Mouse (Mus musculus) neural tube, embryonic 10.5 days (tissue): ENCODE results near the gene Capza2.

ENCODE experiments used
- DNase-seq: peaks from one replicate; pipeline ENCODE4 v3.0.0-alpha.2; 2017; ENCODE audit warnings: low spot score; ENCODE audit errors: extremely low spot score

The Capza2 gene

GRCm38 (mm10) chr6:17640031-17640430 lies 4.0 kb downstream of the Capza2 start:
- DNase-seq = no peak

GRCm38 (mm10) chr6:17642739-17643138 lies 6.7 kb downstream of the Capza2 start:
- DNase-seq = no peak

DNA sequence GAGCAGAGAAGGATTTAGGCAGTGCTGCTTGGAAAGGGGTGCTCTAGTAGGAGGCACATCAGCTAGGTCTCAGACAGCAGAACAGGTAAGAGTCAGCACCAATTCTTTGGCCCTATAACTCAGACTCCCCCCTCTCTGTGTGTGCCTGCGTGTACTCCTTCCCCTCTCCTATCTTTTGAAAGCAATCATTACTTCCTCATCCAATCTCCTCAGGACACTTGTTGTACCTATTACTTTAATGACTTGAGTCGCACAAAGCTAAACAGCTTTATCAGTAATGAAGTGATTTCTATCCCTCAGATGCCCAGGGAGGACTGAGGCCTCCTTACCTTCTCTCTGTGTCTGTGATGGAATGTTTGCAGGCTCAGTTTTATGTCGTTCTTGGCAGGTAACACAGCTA lies 10.1 kb downstream of the Capza2 start:
- no peak for DNase-seq

GRCm38 (mm10) chr6:17652132-17652531 lies 16.1 kb downstream of the Capza2 start:
- DNase-seq = no peak

DNA sequence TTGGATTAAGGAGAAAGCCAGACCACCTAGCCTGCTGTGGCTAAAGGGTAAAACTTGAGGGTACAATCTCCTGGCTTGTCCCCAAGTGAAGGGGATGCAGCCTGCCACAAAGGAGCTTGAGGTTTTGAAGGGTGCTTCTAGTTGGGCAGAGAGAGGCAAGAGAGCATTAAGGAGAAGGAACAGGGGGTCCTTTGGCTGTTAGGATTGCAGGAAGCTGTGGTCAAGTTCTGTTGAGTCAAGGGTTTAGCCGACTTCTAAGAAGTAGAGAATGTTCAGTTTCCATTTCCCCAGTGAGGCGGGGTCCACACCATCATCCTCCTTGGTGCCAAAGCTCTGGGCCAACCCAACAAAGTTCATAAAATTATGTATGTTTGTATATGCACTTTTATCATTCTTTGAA lies 19.0 kb downstream of the Capza2 start:
- DNase-seq = no peak

GRCm38 (mm10) chr6:17657308-17657707 lies 21.3 kb downstream of the Capza2 start:
- DNase-seq = no peak

DNA sequence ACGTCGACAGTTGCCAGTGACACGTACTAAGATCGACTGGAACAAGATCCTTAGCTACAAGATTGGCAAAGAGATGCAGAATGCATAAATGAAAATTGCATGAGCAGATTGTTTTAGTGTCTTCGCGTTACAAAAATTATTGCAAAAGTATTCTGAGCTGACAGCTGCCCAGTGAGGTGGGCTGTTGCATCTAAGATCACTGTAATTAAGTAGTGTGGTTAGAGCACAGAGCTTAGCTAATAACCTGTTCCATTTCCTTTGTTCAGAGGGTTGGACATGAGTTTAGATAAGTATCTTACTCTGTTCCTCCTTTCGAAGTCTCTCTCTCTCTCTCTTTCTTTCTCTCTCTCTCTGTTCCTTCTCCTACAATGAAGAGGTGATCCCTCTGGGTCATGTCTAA lies 29.3 kb downstream of the Capza2 start:
- no peak for DNase-seq

- DNase-seq = no peak
Observed at GRCm38 (mm10) chr6:17666024-17666423, 30.0 kb downstream of the Capza2 start.

- DNase-seq = no peak
Observed at GRCm38 (mm10) chr6:17667813-17668212, 31.8 kb downstream of the Capza2 start.

DNA sequence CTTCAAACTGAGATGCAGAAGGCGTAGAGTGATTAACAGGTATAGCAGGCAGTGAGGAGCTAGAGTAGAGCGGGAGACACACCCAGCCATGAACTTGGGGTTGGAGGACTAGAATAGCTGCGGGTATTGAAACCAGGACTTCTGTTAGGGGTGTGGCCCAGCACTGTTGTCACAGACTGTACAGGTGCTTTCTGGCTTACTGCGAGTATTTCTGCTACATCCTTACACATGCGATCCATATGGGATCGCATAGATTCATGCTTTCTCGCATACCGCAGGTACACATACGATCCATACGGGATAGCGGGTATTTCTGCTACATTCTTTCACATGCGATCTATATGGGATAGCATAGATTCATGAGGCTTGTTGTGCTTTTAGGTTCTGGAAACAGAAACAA lies 32.3 kb downstream of the Capza2 start:
- no peak for DNase-seq

DNA sequence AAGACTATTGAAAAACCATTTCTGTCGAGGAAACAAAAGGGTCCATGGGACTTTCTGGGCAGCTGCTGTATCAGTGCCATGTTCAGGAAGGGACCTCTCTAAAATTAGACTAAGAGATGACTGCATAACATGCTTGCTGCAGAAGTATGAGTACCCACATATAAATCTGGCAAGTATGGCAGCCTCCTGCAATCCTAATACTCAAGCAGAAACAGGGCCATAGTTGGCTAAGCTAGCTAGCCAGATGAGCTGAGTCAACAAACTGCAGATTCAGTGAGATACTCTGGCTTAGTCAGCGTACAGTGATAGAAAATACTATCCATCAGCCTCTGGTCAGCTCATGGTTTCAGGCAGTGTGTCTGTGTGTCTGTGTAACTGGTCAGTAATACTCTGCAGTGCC lies 33.8 kb downstream of the Capza2 start:
- DNase-seq = no peak

DNA sequence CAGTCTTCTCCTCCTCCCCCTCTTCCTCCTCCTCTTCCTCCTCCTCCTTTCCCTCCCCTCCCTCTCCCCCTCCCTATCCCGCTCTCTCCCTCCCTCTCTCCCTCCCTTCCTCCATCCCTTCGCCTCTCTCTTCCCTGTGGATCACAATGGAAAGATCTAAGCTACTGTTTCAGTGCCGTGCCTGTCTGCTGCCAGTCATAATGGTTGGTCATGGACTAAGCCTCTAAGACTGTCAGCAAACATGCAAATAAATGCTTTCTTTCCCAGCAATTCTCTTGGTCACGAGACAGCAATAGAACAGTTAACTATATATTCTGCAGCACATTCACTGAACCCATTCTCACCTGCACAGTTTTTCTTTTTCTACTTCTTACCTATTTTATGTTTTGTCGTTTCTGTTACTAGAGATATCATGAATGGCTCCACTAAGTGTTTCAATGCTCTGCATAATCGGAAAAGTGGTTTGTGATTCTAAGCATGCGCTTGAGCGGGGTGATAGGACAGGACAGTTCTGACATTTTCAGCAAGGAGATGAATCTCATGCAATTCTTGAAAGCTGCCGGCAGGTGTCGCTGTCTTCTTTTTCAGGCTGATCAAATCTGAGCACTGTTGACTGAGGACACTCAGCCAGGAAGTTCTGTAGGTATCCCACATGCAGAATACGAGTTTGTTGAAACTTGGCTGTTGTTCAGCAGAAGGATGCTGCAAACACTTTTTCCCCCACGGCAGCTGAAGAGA lies 39.2 kb downstream of the Capza2 start:
- DNase-seq = peak; percentile 69

- no peak for DNase-seq
Observed at GRCm38 (mm10) chr6:17677008-17677407, 41.0 kb downstream of the Capza2 start.

- DNase-seq = no peak
Observed at GRCm38 (mm10) chr6:17680266-17680925, 44.4 kb downstream of the Capza2 start.

GRCm38 (mm10) chr6:17681810-17682209 lies 45.8 kb downstream of the Capza2 start:
- no peak for DNase-seq

- no peak for DNase-seq
Observed at GRCm38 (mm10) chr6:17688676-17689075, 52.6 kb downstream of the Capza2 start.

GRCm38 (mm10) chr6:17692647-17693046 lies 56.6 kb downstream of the Capza2 start, which contains the start of gene St7:
TSS of gene St7 (plus strand) at chr6:17692933.
- DNase-seq = no peak

GRCm38 (mm10) chr6:17693726-17694549 lies 57.9 kb downstream of the Capza2 start:
- peak; percentile 79 for DNase-seq

- DNase-seq = peak; percentile 75
Observed at GRCm38 (mm10) chr6:17694550-17694951, 58.5 kb downstream of the Capza2 start.

GRCm38 (mm10) chr6:17696321-17696734 lies 60.3 kb downstream of the Capza2 start:
- DNase-seq = peak; percentile 36

DNA sequence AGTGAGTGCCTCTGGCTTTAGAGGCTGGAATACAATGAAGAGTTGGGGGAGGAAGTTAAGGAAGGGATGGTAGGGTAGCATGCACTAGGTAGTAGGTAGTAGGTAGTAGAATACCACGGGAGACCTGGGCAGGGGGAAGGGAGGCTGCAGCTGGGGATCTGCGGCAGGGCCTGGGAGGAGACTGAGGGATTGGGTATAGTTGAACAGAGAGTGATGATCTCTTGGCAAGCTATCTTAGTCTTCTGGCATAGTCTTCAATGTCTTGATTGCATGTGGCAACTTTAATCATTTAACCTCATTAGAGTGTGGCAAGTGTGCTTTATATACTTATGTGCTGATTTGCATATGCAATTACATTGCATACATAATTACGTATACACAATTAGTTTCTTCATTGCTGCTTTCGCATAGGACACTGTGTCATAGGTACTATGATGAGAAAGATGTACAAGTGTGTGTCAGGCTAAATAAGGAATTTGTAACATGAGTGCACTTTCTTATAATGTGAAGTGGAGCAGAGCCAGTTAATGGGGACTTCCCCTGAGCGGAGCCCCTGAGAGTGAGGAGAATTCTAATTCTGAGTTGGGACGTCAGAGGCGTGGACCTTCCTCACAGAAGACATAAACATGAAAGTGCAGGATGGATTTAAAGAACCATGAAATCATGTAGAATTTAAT lies 65.0 kb downstream of the Capza2 start:
- no peak for DNase-seq
